In genomic region chr1:56963291-56963690, GRCm38 (mm10) we compare ENCODE assay signal across 15 mouse cellular contexts.
"Had no signal": no experiment of that assay in that cellular context is flagged by ENCODE, and none has a peak within 500 bp of the region (broad histone marks: within the 10 kb centered on the region; RNA-seq: fewer than 3 reads in every experiment).

No protein-coding gene starts in this region.

- H3K4me2 ChIP-seq: limb, embryonic 12.5 days; liver, embryonic 13.5 days; lung, embryonic 15.5 days; midbrain, embryonic 12.5 days; neural tube, embryonic 13.5 days had no signal

- H3K36me3 ChIP-seq: limb, embryonic 12.5 days; liver, embryonic 13.5 days; lung, embryonic 15.5 days; midbrain, embryonic 12.5 days; neural tube, embryonic 13.5 days had no signal

- DNase-seq: kidney, adult 8-10 months; kidney, postnatal 25 days; liver; liver, embryonic 13.5 days; liver, postnatal 0 days; lung, postnatal 14 days; spleen, adult 18-20 months; thymus, adult 18-20 months; thymus, postnatal 14 days had no signal

- H3K4me3 ChIP-seq: limb, embryonic 12.5 days; liver, embryonic 13.5 days; lung, embryonic 15.5 days; midbrain, embryonic 12.5 days; neural tube, embryonic 13.5 days had no signal

- ATAC-seq: liver, postnatal 0 days; midbrain, embryonic 16.5 days had no signal

- H3K4me1 ChIP-seq: liver, embryonic 13.5 days; lung, embryonic 15.5 days; neural tube, embryonic 13.5 days had no signal

- H3K9me3 ChIP-seq: limb, embryonic 12.5 days; liver, embryonic 13.5 days; lung, embryonic 15.5 days; midbrain, embryonic 12.5 days; neural tube, embryonic 13.5 days had no signal

- H3K9ac ChIP-seq: limb, embryonic 12.5 days; liver, embryonic 13.5 days; liver, postnatal 0 days; lung, embryonic 15.5 days; midbrain, embryonic 12.5 days; neural tube, embryonic 13.5 days had no signal

- H3K27ac ChIP-seq: limb, embryonic 12.5 days; liver, embryonic 13.5 days; lung, embryonic 15.5 days; macrophage; midbrain, embryonic 12.5 days; neural tube, embryonic 13.5 days had no signal
